Mouse (Mus musculus): ENCODE results near the gene Hmx1. TPM values are rescaled to one million over a fixed set of nuclear protein-coding genes. Genes with fewer than 3 reads are reported as not detected.

Hmx1 gene
- polyA plus RNA-seq, 1 experiment from 2014 or later: not detected

DNA sequence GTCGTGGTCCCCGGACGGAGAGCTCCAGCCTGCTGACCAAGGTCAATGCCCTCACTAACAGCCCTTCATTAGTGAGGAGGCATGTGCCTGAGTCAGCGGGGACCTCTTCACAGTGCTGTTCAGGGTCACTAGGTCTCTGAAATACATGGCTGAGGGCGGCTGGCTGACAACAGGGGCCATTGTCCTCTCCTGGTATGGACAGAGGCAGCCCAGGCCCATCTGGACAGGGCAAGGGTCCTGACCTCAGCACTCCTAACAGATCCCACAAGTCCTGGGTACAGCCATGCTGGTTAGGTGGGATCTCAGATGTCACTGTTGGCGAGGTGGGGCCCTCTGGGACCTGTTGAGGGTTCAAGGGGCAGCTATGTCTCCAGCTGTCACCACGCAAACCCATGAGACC, 28.8 kb downstream of the Hmx1 start:
- Histone ChIP-seq H3K4me2 (replicated peaks) (no peak overlapping the region), H3K27ac (no peak overlapping the region), H3K9me3 (ENCODE audit: control insufficient read depth, low read length) (no peaks in the 10 kb centered on the region), H3K27me3 (ENCODE audit: control insufficient read depth, insufficient read depth, low read length) (peaks cover 22% of the 10 kb centered on the region), H3K4me1 (replicated peaks; ENCODE audit: control insufficient read depth, insufficient read depth, low read length) (no peaks in the 10 kb centered on the region; the same call in 1 of the 2 replicates), H3K9ac (no peak overlapping the region), H3K36me3 (replicated peaks; ENCODE audit: control insufficient read depth, insufficient read depth) (no peaks in the 10 kb centered on the region), H3K4me3 (replicated peaks; ENCODE audit: low read length) (no peak overlapping the region)
- ATAC-seq (ENCODE audit: low FRiP score) (no peak), DNase-seq (ENCODE audit: low spot score) (no peak)
- WGBS: 23% methylated on average over 7 of the region's 7 CpGs

- WGBS: 80% methylated on average over 4 of the region's 4 CpGs
- DNase-seq (ENCODE audit: low spot score): no peak
- Histone ChIP-seq H3K4me3 (replicated peaks; ENCODE audit: low read length) (no peak overlapping the region), H3K27me3 (ENCODE audit: control insufficient read depth, insufficient read depth, low read length) (no peaks in the 10 kb centered on the region; the same call in 1 of the 2 replicates), H3K4me1 (replicated peaks; ENCODE audit: control insufficient read depth, insufficient read depth, low read length) (no peaks in the 10 kb centered on the region), H3K9me3 (ENCODE audit: control insufficient read depth, low read length) (no peaks in the 10 kb centered on the region), H3K27ac (no peak overlapping the region), H3K4me2 (replicated peaks) (no peak overlapping the region), H3K36me3 (replicated peaks; ENCODE audit: control insufficient read depth, insufficient read depth) (no peaks in the 10 kb centered on the region), H3K9ac (no peak overlapping the region)
- no peak for ATAC-seq (ENCODE audit: low FRiP score)
Observed at GRCm38 (mm10) chr5:35421622-35422021, 32.7 kb downstream of the Hmx1 start.

DNA sequence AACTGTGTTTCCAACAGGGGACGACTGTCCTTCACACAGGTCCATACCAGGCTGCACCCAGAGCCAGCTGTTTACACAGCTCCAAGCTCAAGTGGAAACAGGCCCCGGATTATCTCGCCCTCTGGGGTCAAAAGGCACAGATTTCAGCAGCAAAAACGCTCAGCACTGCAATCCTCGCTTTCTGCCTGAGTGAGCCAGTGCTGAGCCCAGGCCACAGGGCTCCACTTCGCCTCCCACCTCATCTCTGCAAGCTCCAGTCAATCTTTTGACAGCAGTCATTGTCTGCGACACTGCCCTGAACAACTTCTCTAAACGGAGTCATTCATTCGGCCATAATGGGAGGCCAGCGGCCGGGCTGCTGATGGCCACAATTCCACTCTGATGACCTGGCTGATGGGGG, 36.3 kb downstream of the Hmx1 start:
- DNase-seq (ENCODE audit: low spot score) (no peak), ATAC-seq (ENCODE audit: low FRiP score) (no peak)
- Histone ChIP-seq H3K4me1 (replicated peaks; ENCODE audit: control insufficient read depth, insufficient read depth, low read length) (no peaks in the 10 kb centered on the region), H3K9me3 (ENCODE audit: control insufficient read depth, low read length) (no peaks in the 10 kb centered on the region), H3K27ac (no peak overlapping the region), H3K36me3 (replicated peaks; ENCODE audit: control insufficient read depth, insufficient read depth) (no peaks in the 10 kb centered on the region), H3K27me3 (ENCODE audit: control insufficient read depth, insufficient read depth, low read length) (0 out of 2 replicates have a peak, but pooled peaks cover 2% of the 10 kb centered on the region), H3K4me2 (replicated peaks) (no peak overlapping the region), H3K9ac (no peak overlapping the region), H3K4me3 (replicated peaks; ENCODE audit: low read length) (no peak overlapping the region)
- 5% methylated on average over 11 of the region's 11 CpGs for whole genome bisulfite sequencing

GRCm38 (mm10) chr5:35427901-35428300, 39.0 kb downstream of the Hmx1 start:
- Histone ChIP-seq H3K27me3 (ENCODE audit: control insufficient read depth, insufficient read depth, low read length) (0 out of 2 replicates have a peak, but pooled peaks cover 5% of the 10 kb centered on the region), H3K36me3 (replicated peaks; ENCODE audit: control insufficient read depth, insufficient read depth) (no peaks in the 10 kb centered on the region), H3K4me2 (replicated peaks) (no peak overlapping the region), H3K4me1 (replicated peaks; ENCODE audit: control insufficient read depth, insufficient read depth, low read length) (no peaks in the 10 kb centered on the region), H3K27ac (no peak overlapping the region), H3K9me3 (ENCODE audit: control insufficient read depth, low read length) (no peaks in the 10 kb centered on the region), H3K4me3 (replicated peaks; ENCODE audit: low read length) (no peak overlapping the region), H3K9ac (no peak overlapping the region)
- WGBS: 72% methylated on average over 6 of the region's 6 CpGs
- DNase-seq (ENCODE audit: low spot score) (no peak), ATAC-seq (ENCODE audit: low FRiP score) (no peak)

DNA sequence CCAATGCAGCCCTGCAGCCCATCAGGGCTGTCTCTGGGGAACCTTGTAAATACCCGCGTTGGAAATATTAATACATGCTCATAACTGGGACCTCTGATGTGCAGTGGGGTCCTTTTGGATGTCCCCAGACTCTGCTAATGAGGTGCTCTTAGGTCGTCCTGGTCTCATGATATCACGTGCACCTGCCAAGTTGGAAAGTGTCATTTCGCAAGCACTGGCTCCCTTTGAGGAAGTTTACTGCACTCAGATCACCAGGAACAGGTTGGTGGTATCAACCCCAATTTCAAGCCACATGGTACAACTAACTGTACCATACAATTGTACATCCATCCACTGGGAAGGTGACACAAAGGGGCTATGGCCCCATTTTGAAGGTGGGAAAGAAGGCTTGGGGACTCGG, 39.5 kb downstream of the Hmx1 start:
- DNase-seq (ENCODE audit: low spot score): no peak
- H3K9ac ChIP-seq: no peak overlapping the region
- H3K36me3 ChIP-seq (replicated peaks; ENCODE audit: control insufficient read depth, insufficient read depth): no peaks in the 10 kb centered on the region
- H3K4me3 ChIP-seq (replicated peaks; ENCODE audit: low read length): no peak overlapping the region
- WGBS: 87% methylated on average over 6 of the region's 6 CpGs
- H3K27ac ChIP-seq: no peak overlapping the region
- H3K27me3 ChIP-seq (ENCODE audit: control insufficient read depth, insufficient read depth, low read length): 0 out of 2 replicates have a peak, but pooled peaks cover 5% of the 10 kb centered on the region
- no peaks in the 10 kb centered on the region for H3K4me1 ChIP-seq (replicated peaks; ENCODE audit: control insufficient read depth, insufficient read depth, low read length)
- no peak overlapping the region for H3K4me2 ChIP-seq (replicated peaks)
- ATAC-seq (ENCODE audit: low FRiP score): no peak
- no peaks in the 10 kb centered on the region for H3K9me3 ChIP-seq (ENCODE audit: control insufficient read depth, low read length)

DNA sequence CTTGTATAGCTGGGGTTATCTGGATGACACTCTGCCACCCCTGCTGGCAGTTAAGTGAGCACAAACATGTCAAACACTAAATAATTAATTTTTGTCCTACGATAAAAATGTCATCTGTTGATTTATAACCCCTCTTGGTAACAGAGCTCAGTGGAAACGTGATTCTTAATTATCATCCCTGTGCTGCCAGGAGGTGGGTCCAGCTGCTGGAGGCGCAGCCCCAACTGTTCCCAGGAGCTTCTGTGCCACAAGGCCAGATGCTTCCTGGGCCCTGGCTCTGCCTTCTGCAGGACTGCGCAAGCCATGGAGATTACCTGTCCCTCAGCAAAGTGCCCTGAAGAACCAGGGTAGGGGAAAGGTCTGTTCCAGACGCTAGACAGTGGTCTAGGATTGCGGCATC, 43.2 kb downstream of the Hmx1 start:
- Histone ChIP-seq H3K27ac (no peak overlapping the region), H3K4me1 (replicated peaks; ENCODE audit: control insufficient read depth, insufficient read depth, low read length) (no peaks in the 10 kb centered on the region), H3K27me3 (ENCODE audit: control insufficient read depth, insufficient read depth, low read length) (0 out of 2 replicates have a peak, but pooled peaks cover 5% of the 10 kb centered on the region), H3K36me3 (replicated peaks; ENCODE audit: control insufficient read depth, insufficient read depth) (no peaks in the 10 kb centered on the region), H3K4me3 (replicated peaks; ENCODE audit: low read length) (no peak overlapping the region), H3K9ac (no peak overlapping the region), H3K9me3 (ENCODE audit: control insufficient read depth, low read length) (no peaks in the 10 kb centered on the region), H3K4me2 (replicated peaks) (no peak overlapping the region)
- DNase-seq (ENCODE audit: low spot score): no peak
- no peak for ATAC-seq (ENCODE audit: low FRiP score)
- 58% methylated on average over 6 of the region's 6 CpGs for WGBS

GRCm38 (mm10) chr5:35434038-35434437, 45.1 kb downstream of the Hmx1 start:
- H3K9me3 ChIP-seq (ENCODE audit: control insufficient read depth, low read length): 0 out of 2 replicates have a peak, but pooled peaks cover 5% of the 10 kb centered on the region
- H3K36me3 ChIP-seq (replicated peaks; ENCODE audit: control insufficient read depth, insufficient read depth): no peaks in the 10 kb centered on the region
- H3K4me1 ChIP-seq (replicated peaks; ENCODE audit: control insufficient read depth, insufficient read depth, low read length): no peaks in the 10 kb centered on the region
- H3K9ac ChIP-seq: no peak overlapping the region
- no peak for DNase-seq (ENCODE audit: low spot score)
- H3K4me3 ChIP-seq (replicated peaks; ENCODE audit: low read length): no peak overlapping the region
- 42% methylated on average over 5 of the region's 5 CpGs for WGBS
- H3K4me2 ChIP-seq (replicated peaks): no peak overlapping the region
- H3K27ac ChIP-seq: no peak overlapping the region
- ATAC-seq (ENCODE audit: low FRiP score): no peak
- 0 out of 2 replicates have a peak, but pooled peaks cover 5% of the 10 kb centered on the region for H3K27me3 ChIP-seq (ENCODE audit: control insufficient read depth, insufficient read depth, low read length)

DNA sequence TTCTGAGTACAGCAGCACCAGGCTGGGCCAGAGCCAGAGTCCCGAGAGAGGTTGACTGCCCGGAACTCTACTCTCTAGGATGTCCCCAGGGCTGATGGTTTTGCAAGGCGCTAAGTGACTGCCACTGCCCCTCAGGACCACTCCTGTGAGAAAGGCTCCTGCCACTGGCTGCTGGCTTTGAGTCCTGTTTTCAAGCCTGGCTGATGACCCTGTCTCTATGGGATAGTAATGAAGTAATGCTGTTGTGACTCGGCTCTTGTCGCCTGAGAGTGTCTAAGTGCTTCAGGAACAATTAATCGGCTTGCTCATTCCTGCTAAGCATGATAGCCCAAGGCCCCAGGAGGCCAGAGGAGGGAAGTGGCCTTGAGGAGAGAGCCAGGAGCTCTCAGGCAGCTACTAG, 45.8 kb downstream of the Hmx1 start:
- H3K9ac ChIP-seq: no peak overlapping the region
- H3K4me3 ChIP-seq (replicated peaks; ENCODE audit: low read length): no peak overlapping the region
- 0 out of 2 replicates have a peak, but pooled peaks cover 5% of the 10 kb centered on the region for H3K27me3 ChIP-seq (ENCODE audit: control insufficient read depth, insufficient read depth, low read length)
- no peak overlapping the region for H3K27ac ChIP-seq
- H3K4me1 ChIP-seq (replicated peaks; ENCODE audit: control insufficient read depth, insufficient read depth, low read length): no peaks in the 10 kb centered on the region
- 57% methylated on average over 6 of the region's 6 CpGs for WGBS
- H3K4me2 ChIP-seq (replicated peaks): no peak overlapping the region
- DNase-seq (ENCODE audit: low spot score): no peak
- ATAC-seq (ENCODE audit: low FRiP score): no peak
- H3K9me3 ChIP-seq (ENCODE audit: control insufficient read depth, low read length): 0 out of 2 replicates have a peak, but pooled peaks cover 5% of the 10 kb centered on the region
- no peaks in the 10 kb centered on the region for H3K36me3 ChIP-seq (replicated peaks; ENCODE audit: control insufficient read depth, insufficient read depth)

GRCm38 (mm10) chr5:35438805-35439204, 49.9 kb downstream of the Hmx1 start:
- 0 out of 2 replicates have a peak, but pooled peaks cover 3% of the 10 kb centered on the region for H3K4me1 ChIP-seq (replicated peaks; ENCODE audit: control insufficient read depth, insufficient read depth, low read length)
- DNase-seq (ENCODE audit: low spot score) (no peak), ATAC-seq (ENCODE audit: low FRiP score) (no peak)
- H3K9me3 ChIP-seq (ENCODE audit: control insufficient read depth, low read length): 0 out of 2 replicates have a peak, but pooled peaks cover 5% of the 10 kb centered on the region
- H3K4me3 ChIP-seq (replicated peaks; ENCODE audit: low read length): no peak overlapping the region
- no peak overlapping the region for H3K4me2 ChIP-seq (replicated peaks)
- no peaks in the 10 kb centered on the region for H3K27me3 ChIP-seq (ENCODE audit: control insufficient read depth, insufficient read depth, low read length)
- H3K27ac ChIP-seq: no peak overlapping the region
- 90% methylated on average over 6 of the region's 6 CpGs for WGBS
- no peak overlapping the region for H3K9ac ChIP-seq
- H3K36me3 ChIP-seq (replicated peaks; ENCODE audit: control insufficient read depth, insufficient read depth): no peaks in the 10 kb centered on the region

GRCm38 (mm10) chr5:35440459-35440858, 51.6 kb downstream of the Hmx1 start:
- DNase-seq (ENCODE audit: low spot score) (peak; percentile 32), ATAC-seq (ENCODE audit: low FRiP score) (no peak)
- Histone ChIP-seq H3K9me3 (ENCODE audit: control insufficient read depth, low read length) (0 out of 2 replicates have a peak, but pooled peaks cover 5% of the 10 kb centered on the region), H3K9ac (no peak overlapping the region), H3K4me3 (replicated peaks; ENCODE audit: low read length) (no peak overlapping the region), H3K4me2 (replicated peaks) (no peak overlapping the region), H3K36me3 (replicated peaks; ENCODE audit: control insufficient read depth, insufficient read depth) (no peaks in the 10 kb centered on the region), H3K27me3 (ENCODE audit: control insufficient read depth, insufficient read depth, low read length) (no peaks in the 10 kb centered on the region), H3K27ac (no peak overlapping the region), H3K4me1 (replicated peaks; ENCODE audit: control insufficient read depth, insufficient read depth, low read length) (0 out of 2 replicates have a peak, but pooled peaks cover 3% of the 10 kb centered on the region)
- WGBS: 39% methylated on average over 8 of the region's 8 CpGs

All from hindbrain, embryonic 14.5 days (tissue).